Mouse (Mus musculus): ENCODE data around the gene Mier2. TPM values are rescaled to one million over a fixed set of nuclear protein-coding genes. Genes with fewer than 3 reads are reported as not detected.

Gene Mier2
- polyA plus RNA-seq, 1 experiment from 2014 or later: 26.5 TPM

- H3K27me3 ChIP-seq (ENCODE audit: control insufficient read depth, insufficient read depth, low read length): 0 out of 2 replicates have a peak, but pooled peaks cover under 1% of the 10 kb centered on the region
- no peak overlapping the region for H3K4me3 ChIP-seq (ENCODE audit: low read depth, low read length)
- no peak overlapping the region for H3K4me2 ChIP-seq
- no peaks in the 10 kb centered on the region for H3K9me3 ChIP-seq (replicated peaks; ENCODE audit: control insufficient read depth, low read length)
- no peak; the same call in 1 of the 2 replicates for ATAC-seq (replicated peaks; ENCODE audit: insufficient number of reproducible peaks, low FRiP score, low TSS enrichment)
- no peak overlapping the region for H3K27ac ChIP-seq (ENCODE audit: low read depth, low read length)
- no peaks in the 10 kb centered on the region for H3K4me1 ChIP-seq (ENCODE audit: control insufficient read depth, insufficient read depth, low read length)
- H3K36me3 ChIP-seq (ENCODE audit: control insufficient read depth, insufficient read depth, low read length): peaks cover 3% of the 10 kb centered on the region; the same call in 1 of the 2 replicates
- no peak overlapping the region for H3K9ac ChIP-seq (ENCODE audit: low read depth, low read length)
- WGBS (ENCODE audit: insufficient replicate concordance): 83% methylated on average over 6 of the region's 6 CpGs
These were observed 27.6 kb downstream of the Mier2 start for GRCm38 (mm10) chr10:79527453-79527845.

DNA sequence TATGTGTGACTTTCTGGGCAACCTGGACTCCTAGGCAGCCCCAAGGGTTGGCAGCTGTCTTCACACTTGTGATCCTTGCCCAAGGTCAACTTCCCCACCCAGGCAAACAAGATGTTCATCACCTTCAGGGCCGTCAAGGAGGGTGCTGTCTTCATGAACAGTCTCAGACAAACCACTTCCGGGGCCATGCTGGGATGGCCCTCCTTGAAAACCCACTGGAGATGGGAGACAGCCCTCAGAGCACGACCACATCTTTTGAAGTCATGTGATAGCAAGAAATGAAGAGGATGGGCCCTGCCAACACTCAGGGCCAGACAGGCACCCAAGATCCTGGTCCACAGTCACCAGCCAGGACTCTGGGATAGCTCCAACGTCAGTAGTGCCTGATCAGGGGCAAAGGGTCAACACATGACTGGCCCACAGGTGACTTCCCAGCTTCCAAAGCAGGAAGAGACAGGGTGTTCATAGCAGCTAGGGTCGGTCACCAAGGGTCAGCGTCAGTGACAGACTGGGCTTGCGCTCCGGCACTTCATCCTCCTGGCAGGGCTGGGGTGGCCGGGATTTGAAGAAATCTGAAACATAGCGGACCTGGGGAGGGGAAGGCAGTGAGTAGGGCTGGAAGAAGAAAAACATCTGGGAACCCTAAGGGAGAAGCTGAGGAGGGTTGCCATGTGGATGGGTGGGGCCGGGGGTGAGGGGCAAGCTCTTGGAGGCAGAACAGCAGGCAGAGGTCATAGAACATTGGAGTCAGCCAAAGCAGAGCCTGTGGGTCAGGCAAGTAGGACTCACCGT is 28.1 kb downstream of the Mier2 start:
- no peak overlapping the region for H3K9ac ChIP-seq (ENCODE audit: low read depth, low read length)
- H3K4me2 ChIP-seq: no peak overlapping the region
- no peak for ATAC-seq (replicated peaks; ENCODE audit: insufficient number of reproducible peaks, low FRiP score, low TSS enrichment)
- no peaks in the 10 kb centered on the region for H3K9me3 ChIP-seq (replicated peaks; ENCODE audit: control insufficient read depth, low read length)
- no peak overlapping the region for H3K4me3 ChIP-seq (ENCODE audit: low read depth, low read length)
- no peaks in the 10 kb centered on the region for H3K4me1 ChIP-seq (ENCODE audit: control insufficient read depth, insufficient read depth, low read length)
- H3K36me3 ChIP-seq (ENCODE audit: control insufficient read depth, insufficient read depth, low read length): peaks cover 3% of the 10 kb centered on the region; the same call in 1 of the 2 replicates
- H3K27ac ChIP-seq (ENCODE audit: low read depth, low read length): no peak overlapping the region
- H3K27me3 ChIP-seq (ENCODE audit: control insufficient read depth, insufficient read depth, low read length): no peaks in the 10 kb centered on the region
- 80% methylated on average over 12 of the region's 12 CpGs for WGBS (ENCODE audit: insufficient replicate concordance)

GRCm38 (mm10) chr10:79525456-79526325 is 29.3 kb downstream of the Mier2 start:
- no peak overlapping the region for H3K4me3 ChIP-seq (ENCODE audit: low read depth, low read length)
- 82% methylated on average over 8 of the region's 8 CpGs for WGBS (ENCODE audit: insufficient replicate concordance)
- H3K36me3 ChIP-seq (ENCODE audit: control insufficient read depth, insufficient read depth, low read length): peaks cover 3% of the 10 kb centered on the region; the same call in 1 of the 2 replicates
- no peak overlapping the region for H3K4me2 ChIP-seq
- H3K9me3 ChIP-seq (replicated peaks; ENCODE audit: control insufficient read depth, low read length): no peaks in the 10 kb centered on the region
- no peak overlapping the region for H3K27ac ChIP-seq (ENCODE audit: low read depth, low read length)
- no peak overlapping the region for H3K9ac ChIP-seq (ENCODE audit: low read depth, low read length)
- no peak for ATAC-seq (replicated peaks; ENCODE audit: insufficient number of reproducible peaks, low FRiP score, low TSS enrichment)
- no peaks in the 10 kb centered on the region for H3K4me1 ChIP-seq (ENCODE audit: control insufficient read depth, insufficient read depth, low read length)
- H3K27me3 ChIP-seq (ENCODE audit: control insufficient read depth, insufficient read depth, low read length): no peaks in the 10 kb centered on the region

DNA sequence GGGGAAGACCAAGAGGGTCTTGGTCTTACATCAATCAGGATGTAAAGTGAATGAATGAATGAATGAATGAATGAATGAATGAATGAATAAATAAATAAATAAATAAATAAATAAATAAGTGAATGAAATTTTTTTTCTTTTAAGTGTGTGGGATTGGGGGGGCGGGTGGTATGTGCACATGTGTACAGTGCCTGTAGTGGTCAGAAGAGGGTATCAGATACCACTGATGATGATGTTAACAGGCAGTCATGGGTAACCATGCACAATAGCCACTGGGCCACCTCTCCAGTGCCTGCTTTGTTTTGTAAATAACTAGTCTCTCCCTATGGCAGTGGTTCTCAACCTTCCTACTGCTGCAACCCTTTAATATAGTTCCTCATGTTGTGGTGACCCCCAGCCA is 30.6 kb downstream of the Mier2 start:
- WGBS (ENCODE audit: insufficient replicate concordance): 60% methylated on average over 1 of the region's 1 CpGs
- no peaks in the 10 kb centered on the region for H3K9me3 ChIP-seq (replicated peaks; ENCODE audit: control insufficient read depth, low read length)
- H3K36me3 ChIP-seq (ENCODE audit: control insufficient read depth, insufficient read depth, low read length): no peaks in the 10 kb centered on the region; the same call in 1 of the 2 replicates
- no peak overlapping the region for H3K27ac ChIP-seq (ENCODE audit: low read depth, low read length)
- ATAC-seq (replicated peaks; ENCODE audit: insufficient number of reproducible peaks, low FRiP score, low TSS enrichment): no peak
- no peak overlapping the region for H3K4me2 ChIP-seq
- no peak overlapping the region for H3K9ac ChIP-seq (ENCODE audit: low read depth, low read length)
- no peaks in the 10 kb centered on the region for H3K4me1 ChIP-seq (ENCODE audit: control insufficient read depth, insufficient read depth, low read length)
- H3K27me3 ChIP-seq (ENCODE audit: control insufficient read depth, insufficient read depth, low read length): no peaks in the 10 kb centered on the region
- no peak overlapping the region for H3K4me3 ChIP-seq (ENCODE audit: low read depth, low read length)

GRCm38 (mm10) chr10:79506709-79507108 is 48.3 kb downstream of the Mier2 start:
- Histone ChIP-seq H3K9me3 (replicated peaks; ENCODE audit: control insufficient read depth, low read length) (no peaks in the 10 kb centered on the region; the same call in 1 of the 2 replicates), H3K4me2 (no peak overlapping the region), H3K9ac (ENCODE audit: low read depth, low read length) (no peak overlapping the region), H3K27me3 (ENCODE audit: control insufficient read depth, insufficient read depth, low read length) (no peaks in the 10 kb centered on the region), H3K4me3 (ENCODE audit: low read depth, low read length) (no peak overlapping the region), H3K36me3 (ENCODE audit: control insufficient read depth, insufficient read depth, low read length) (no peaks in the 10 kb centered on the region), H3K27ac (ENCODE audit: low read depth, low read length) (no peak overlapping the region), H3K4me1 (ENCODE audit: control insufficient read depth, insufficient read depth, low read length) (no peaks in the 10 kb centered on the region)
- no peak for ATAC-seq (replicated peaks; ENCODE audit: insufficient number of reproducible peaks, low FRiP score, low TSS enrichment)
- WGBS (ENCODE audit: insufficient replicate concordance): 83% methylated on average over 2 of the region's 2 CpGs

DNA sequence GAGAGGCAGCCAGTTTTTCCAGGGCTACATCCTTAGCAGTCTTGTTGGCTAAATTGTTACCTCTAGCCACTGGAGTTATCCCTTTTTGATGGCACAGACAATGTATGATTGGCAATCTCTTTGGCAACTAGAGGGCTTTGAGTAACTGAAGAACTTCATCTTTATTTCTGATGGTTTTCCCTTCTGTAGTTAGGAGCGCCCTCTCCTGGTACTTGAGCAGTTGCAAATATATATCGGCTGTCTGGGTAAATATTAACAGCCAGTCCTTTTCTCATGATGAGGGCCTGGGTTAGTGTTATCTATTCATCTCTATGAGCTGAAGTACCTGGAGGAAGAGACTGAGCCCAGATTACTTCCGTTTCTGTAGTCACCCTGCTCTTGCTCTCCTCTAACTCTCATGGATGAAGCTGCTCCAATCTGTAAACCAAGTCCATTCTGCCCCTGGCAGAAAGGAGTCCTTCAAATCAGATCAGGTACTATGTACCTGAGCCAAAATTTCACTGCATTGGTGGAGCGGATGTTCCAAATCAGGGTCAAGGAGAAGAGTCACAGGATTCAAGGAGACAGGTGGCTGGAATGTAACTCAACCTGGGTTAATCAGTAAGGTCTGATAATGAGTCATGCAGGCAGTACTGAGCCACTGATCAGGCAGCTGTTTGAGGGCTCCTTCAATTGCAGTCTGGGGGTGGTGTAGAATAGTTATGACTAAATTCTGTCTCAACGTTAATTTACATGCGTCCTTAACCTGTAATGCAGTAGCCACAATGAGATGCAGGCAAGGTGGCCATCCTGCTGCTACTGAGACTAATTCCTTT is 52.0 kb downstream of the Mier2 start:
- Histone ChIP-seq H3K27ac (ENCODE audit: low read depth, low read length) (no peak overlapping the region), H3K27me3 (ENCODE audit: control insufficient read depth, insufficient read depth, low read length) (no peaks in the 10 kb centered on the region), H3K4me1 (ENCODE audit: control insufficient read depth, insufficient read depth, low read length) (no peaks in the 10 kb centered on the region), H3K9me3 (replicated peaks; ENCODE audit: control insufficient read depth, low read length) (no peaks in the 10 kb centered on the region; the same call in 1 of the 2 replicates), H3K4me2 (no peak overlapping the region), H3K9ac (ENCODE audit: low read depth, low read length) (no peak overlapping the region), H3K4me3 (ENCODE audit: low read depth, low read length) (no peak overlapping the region), H3K36me3 (ENCODE audit: control insufficient read depth, insufficient read depth, low read length) (no peaks in the 10 kb centered on the region)
- 65% methylated on average over 6 of the region's 6 CpGs for WGBS (ENCODE audit: insufficient replicate concordance)
- ATAC-seq (replicated peaks; ENCODE audit: insufficient number of reproducible peaks, low FRiP score, low TSS enrichment): no peak

DNA sequence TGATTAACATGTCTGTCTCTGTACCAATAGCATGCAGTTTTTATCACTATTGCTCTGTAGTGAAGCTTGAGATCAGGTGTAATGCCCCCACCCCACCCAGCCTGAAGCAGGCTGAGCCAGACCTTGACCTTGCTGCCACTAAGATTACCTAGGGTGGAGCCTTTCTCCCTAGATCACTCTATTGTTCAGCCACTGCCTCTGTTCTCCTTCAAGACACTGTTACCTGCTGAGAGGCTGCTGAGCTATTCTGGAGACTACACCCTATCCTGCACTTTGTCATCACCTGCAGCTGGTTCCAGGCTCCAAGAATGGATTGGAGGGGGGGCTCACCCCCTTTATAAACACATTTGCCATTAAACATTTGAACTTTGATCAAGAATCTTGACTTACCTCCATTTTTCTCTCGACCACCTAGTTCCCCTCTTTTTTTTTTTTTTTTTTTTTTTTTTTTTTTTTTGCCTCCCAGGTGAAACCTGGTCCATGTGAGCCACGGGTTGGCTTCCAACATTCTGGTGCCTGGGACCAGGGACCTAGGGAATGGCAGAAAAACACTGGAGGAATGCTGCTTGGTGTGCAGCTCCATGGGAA is 58.2 kb downstream of the Mier2 start:
- Histone ChIP-seq H3K4me3 (ENCODE audit: low read depth, low read length) (no peak overlapping the region), H3K36me3 (ENCODE audit: control insufficient read depth, insufficient read depth, low read length) (no peaks in the 10 kb centered on the region), H3K27me3 (ENCODE audit: control insufficient read depth, insufficient read depth, low read length) (no peaks in the 10 kb centered on the region), H3K9ac (ENCODE audit: low read depth, low read length) (no peak overlapping the region), H3K27ac (ENCODE audit: low read depth, low read length) (no peak overlapping the region), H3K4me2 (no peak overlapping the region), H3K4me1 (ENCODE audit: control insufficient read depth, insufficient read depth, low read length) (no peaks in the 10 kb centered on the region), H3K9me3 (replicated peaks; ENCODE audit: control insufficient read depth, low read length) (no peaks in the 10 kb centered on the region)
- WGBS (ENCODE audit: insufficient replicate concordance): 40% methylated on average over 2 of the region's 2 CpGs
- no peak for ATAC-seq (replicated peaks; ENCODE audit: insufficient number of reproducible peaks, low FRiP score, low TSS enrichment)

GRCm38 (mm10) chr10:79495886-79496285 is 59.1 kb downstream of the Mier2 start:
- Histone ChIP-seq H3K27me3 (ENCODE audit: control insufficient read depth, insufficient read depth, low read length) (no peaks in the 10 kb centered on the region), H3K4me3 (ENCODE audit: low read depth, low read length) (no peak overlapping the region), H3K9me3 (replicated peaks; ENCODE audit: control insufficient read depth, low read length) (no peaks in the 10 kb centered on the region), H3K4me1 (ENCODE audit: control insufficient read depth, insufficient read depth, low read length) (no peaks in the 10 kb centered on the region), H3K36me3 (ENCODE audit: control insufficient read depth, insufficient read depth, low read length) (no peaks in the 10 kb centered on the region), H3K4me2 (no peak overlapping the region), H3K27ac (ENCODE audit: low read depth, low read length) (no peak overlapping the region), H3K9ac (ENCODE audit: low read depth, low read length) (no peak overlapping the region)
- no peak for ATAC-seq (replicated peaks; ENCODE audit: insufficient number of reproducible peaks, low FRiP score, low TSS enrichment)
- 64% methylated on average over 3 of the region's 3 CpGs for WGBS (ENCODE audit: insufficient replicate concordance)
